Mouse (Mus musculus): Measurements from ENCODE around the gene Ddr2. TPM values are rescaled to one million over a fixed set of nuclear protein-coding genes. Genes with fewer than 3 reads are reported as not detected.

Ddr2 gene
- 85.2 and 94.0 TPM in 2 replicates for polyA plus RNA-seq (2014; fragmentation: Nextera tagmentation; extraction: Ambion mirVana)

GRCm38 (mm10) chr1:170110516-170111332, at the start of gene Ddr2:
Ddr2 (minus strand) TSS chr1:170110762.
- DNase-seq (ENCODE audit: low spot score): peak; percentile 97
- 21% methylated on average over 17 of the region's 17 CpGs for WGBS

DNA sequence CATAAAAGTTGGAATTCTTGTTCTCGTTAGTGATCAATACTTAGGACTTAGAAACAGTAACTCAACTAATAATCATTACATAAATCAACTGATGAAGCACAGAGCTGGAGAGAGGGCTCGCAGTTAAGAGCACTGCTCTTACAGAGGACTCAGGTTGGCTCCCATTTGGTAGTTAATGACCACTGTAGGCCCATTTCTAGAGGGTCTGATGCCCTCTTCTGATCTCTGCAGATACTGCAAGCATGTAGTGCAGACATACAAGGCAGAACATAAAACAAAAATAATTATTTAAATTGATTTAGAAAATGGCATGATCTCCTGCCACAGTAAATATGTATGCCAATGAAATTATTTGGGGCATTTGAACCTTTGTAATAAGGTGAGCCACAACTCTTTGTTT, 49.1 kb upstream of the Ddr2 start:
- ATAC-seq (ENCODE audit: low read depth) (no peak), DNase-seq (ENCODE audit: low spot score) (no peak)
- Histone ChIP-seq H3K4me2 (ENCODE audit: low read depth, low read length) (no peak overlapping the region), H3K9me3 (ENCODE audit: control insufficient read depth, low read length) (no peaks in the 10 kb centered on the region), H3K27ac (replicated peaks; ENCODE audit: low read depth, low read length) (no peak overlapping the region), H3K4me1 (ENCODE audit: control insufficient read depth, insufficient read depth, low read length) (no peaks in the 10 kb centered on the region), H3K27me3 (replicated peaks; ENCODE audit: control insufficient read depth, insufficient read depth, low read length) (no peaks in the 10 kb centered on the region), H3K36me3 (ENCODE audit: control insufficient read depth, insufficient read depth, low read length) (peaks cover 55% of the 10 kb centered on the region), H3K9ac (ENCODE audit: low read depth, low read length) (no peak overlapping the region), H3K4me3 (ENCODE audit: low read depth, low read length) (no peak overlapping the region)
- WGBS: 86% methylated on average over 2 of the region's 2 CpGs

More at GRCm38 (mm10) chr1:170110516-170111332, at the start of gene Ddr2:
- H3K4me1 ChIP-seq (ENCODE audit: control insufficient read depth, insufficient read depth, low read length): peaks cover 31% of the 10 kb centered on the region
- H3K4me3 ChIP-seq (ENCODE audit: low read depth, low read length): peak within 1 kb of the TSS; percentile 56
- no peaks in the 10 kb centered on the region for H3K27me3 ChIP-seq (replicated peaks; ENCODE audit: control insufficient read depth, insufficient read depth, low read length)
- H3K36me3 ChIP-seq (ENCODE audit: control insufficient read depth, insufficient read depth, low read length): no peaks in the 10 kb centered on the region
- peak within 1 kb of the TSS; percentile 73 for H3K9ac ChIP-seq (ENCODE audit: low read depth, low read length)
- peak within 1 kb of the TSS; percentile 99 for H3K27ac ChIP-seq (replicated peaks; ENCODE audit: low read depth, low read length)
- peak; percentile 92 for ATAC-seq (ENCODE audit: low read depth)
- H3K9me3 ChIP-seq (ENCODE audit: control insufficient read depth, low read length): no peaks in the 10 kb centered on the region
- H3K4me2 ChIP-seq (ENCODE audit: low read depth, low read length): peak within 1 kb of the TSS; percentile 70

DNA sequence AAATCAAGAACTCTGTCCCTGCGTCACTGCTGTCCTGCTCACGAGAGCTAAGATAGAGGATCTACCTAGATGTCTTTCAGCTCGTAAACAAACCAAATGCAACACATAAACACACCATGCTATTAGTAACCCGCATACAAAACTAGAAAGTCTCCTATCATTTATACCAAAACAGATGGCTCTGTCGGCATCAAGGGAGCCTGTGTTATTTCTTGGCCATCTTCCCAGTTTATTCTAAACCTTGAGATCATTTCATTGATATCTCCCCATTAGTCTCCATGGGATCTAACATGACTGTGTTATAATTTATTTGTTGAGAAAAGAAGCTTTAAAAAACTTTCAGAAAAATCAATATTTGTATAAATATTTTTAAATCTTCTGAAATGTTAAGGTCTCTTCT, 45.2 kb upstream of the Ddr2 start:
- Histone ChIP-seq H3K27ac (replicated peaks; ENCODE audit: low read depth, low read length) (no peak overlapping the region), H3K36me3 (ENCODE audit: control insufficient read depth, insufficient read depth, low read length) (peaks cover 52% of the 10 kb centered on the region), H3K9ac (ENCODE audit: low read depth, low read length) (no peak overlapping the region), H3K4me1 (ENCODE audit: control insufficient read depth, insufficient read depth, low read length) (no peaks in the 10 kb centered on the region), H3K4me3 (ENCODE audit: low read depth, low read length) (no peak overlapping the region), H3K9me3 (ENCODE audit: control insufficient read depth, low read length) (no peaks in the 10 kb centered on the region), H3K27me3 (replicated peaks; ENCODE audit: control insufficient read depth, insufficient read depth, low read length) (no peaks in the 10 kb centered on the region), H3K4me2 (ENCODE audit: low read depth, low read length) (no peak overlapping the region)
- WGBS: 81% methylated on average over 5 of the region's 5 CpGs
- DNase-seq (ENCODE audit: low spot score) (no peak), ATAC-seq (ENCODE audit: low read depth) (no peak)

DNA sequence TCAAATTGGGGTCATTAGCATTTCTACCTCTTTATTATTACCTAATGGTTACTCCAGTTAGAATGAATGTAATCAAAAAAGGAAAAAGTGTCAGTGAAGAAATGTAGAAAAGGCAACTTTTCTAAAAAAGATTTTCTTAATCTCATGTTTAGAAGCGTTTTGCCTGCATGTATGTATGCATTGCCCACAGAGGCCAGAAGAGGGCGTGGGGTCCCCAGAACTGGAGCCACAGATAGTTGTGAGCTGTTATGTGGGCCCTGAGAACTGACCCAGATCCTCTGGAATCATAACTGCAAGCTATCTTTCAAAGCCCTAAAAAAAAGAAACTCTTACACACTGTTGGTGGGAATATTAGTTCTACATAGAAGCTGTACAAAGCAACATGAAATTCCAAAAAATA, 44.7 kb upstream of the Ddr2 start:
- DNase-seq (ENCODE audit: low spot score): no peak
- WGBS: 69% methylated on average over 2 of the region's 2 CpGs
- no peaks in the 10 kb centered on the region for H3K27me3 ChIP-seq (replicated peaks; ENCODE audit: control insufficient read depth, insufficient read depth, low read length)

GRCm38 (mm10) chr1:170153986-170154385, 43.4 kb upstream of the Ddr2 start:
- WGBS: 83% methylated on average over 8 of the region's 8 CpGs
- peaks cover 61% of the 10 kb centered on the region for H3K36me3 ChIP-seq (ENCODE audit: control insufficient read depth, insufficient read depth, low read length)

More for the DNA sequence above, 44.7 kb upstream of the Ddr2 start:
- peaks cover 56% of the 10 kb centered on the region for H3K36me3 ChIP-seq (ENCODE audit: control insufficient read depth, insufficient read depth, low read length)
- ATAC-seq (ENCODE audit: low read depth): no peak
- no peaks in the 10 kb centered on the region for H3K9me3 ChIP-seq (ENCODE audit: control insufficient read depth, low read length)
- no peaks in the 10 kb centered on the region for H3K4me1 ChIP-seq (ENCODE audit: control insufficient read depth, insufficient read depth, low read length)
- no peak overlapping the region for H3K4me3 ChIP-seq (ENCODE audit: low read depth, low read length)
- no peak overlapping the region for H3K4me2 ChIP-seq (ENCODE audit: low read depth, low read length)
- no peak overlapping the region for H3K27ac ChIP-seq (replicated peaks; ENCODE audit: low read depth, low read length)
- H3K9ac ChIP-seq (ENCODE audit: low read depth, low read length): no peak overlapping the region

DNA sequence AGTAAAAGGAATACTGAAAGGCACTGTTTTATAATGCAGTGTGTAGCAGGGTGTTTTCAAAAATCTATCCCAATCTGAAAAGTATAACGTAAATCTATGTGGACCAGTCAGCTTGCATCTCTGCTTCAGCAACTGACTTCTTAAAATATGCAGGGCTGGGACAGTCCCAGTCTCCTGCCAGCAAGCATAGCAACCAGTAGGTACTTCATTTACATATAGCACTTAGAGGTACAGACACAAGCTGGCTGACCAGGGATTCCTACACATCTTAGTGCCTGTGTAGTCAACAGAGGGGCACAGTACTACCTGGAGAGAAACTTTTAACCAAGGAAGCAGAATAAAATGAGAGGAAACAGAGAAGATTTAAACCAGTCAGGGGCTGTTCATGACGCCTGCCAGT, 42.0 kb upstream of the Ddr2 start:
- DNase-seq (ENCODE audit: low spot score) (no peak), ATAC-seq (ENCODE audit: low read depth) (no peak)
- peaks cover 3% of the 10 kb centered on the region; the same call in 1 of the 2 replicates for H3K4me1 ChIP-seq (ENCODE audit: control insufficient read depth, insufficient read depth, low read length)
- no peak overlapping the region for H3K27ac ChIP-seq (replicated peaks; ENCODE audit: low read depth, low read length)
- no peaks in the 10 kb centered on the region for H3K9me3 ChIP-seq (ENCODE audit: control insufficient read depth, low read length)
- H3K36me3 ChIP-seq (ENCODE audit: control insufficient read depth, insufficient read depth, low read length): peaks cover 61% of the 10 kb centered on the region
- no peak overlapping the region for H3K9ac ChIP-seq (ENCODE audit: low read depth, low read length)
- no peaks in the 10 kb centered on the region for H3K27me3 ChIP-seq (replicated peaks; ENCODE audit: control insufficient read depth, insufficient read depth, low read length)
- no peak overlapping the region for H3K4me2 ChIP-seq (ENCODE audit: low read depth, low read length)
- no peak overlapping the region for H3K4me3 ChIP-seq (ENCODE audit: low read depth, low read length)
- WGBS: 89% methylated on average over 2 of the region's 2 CpGs

More at GRCm38 (mm10) chr1:170153986-170154385, 43.4 kb upstream of the Ddr2 start:
- Histone ChIP-seq H3K27me3 (replicated peaks; ENCODE audit: control insufficient read depth, insufficient read depth, low read length) (no peaks in the 10 kb centered on the region), H3K27ac (replicated peaks; ENCODE audit: low read depth, low read length) (no peak overlapping the region), H3K9me3 (ENCODE audit: control insufficient read depth, low read length) (no peaks in the 10 kb centered on the region), H3K4me2 (ENCODE audit: low read depth, low read length) (no peak overlapping the region), H3K4me3 (ENCODE audit: low read depth, low read length) (no peak overlapping the region), H3K9ac (ENCODE audit: low read depth, low read length) (no peak overlapping the region), H3K4me1 (ENCODE audit: control insufficient read depth, insufficient read depth, low read length) (no peaks in the 10 kb centered on the region)
- ATAC-seq (ENCODE audit: low read depth) (no peak), DNase-seq (ENCODE audit: low spot score) (no peak)

GRCm38 (mm10) chr1:170150870-170151269, 40.3 kb upstream of the Ddr2 start:
- Histone ChIP-seq H3K4me1 (ENCODE audit: control insufficient read depth, insufficient read depth, low read length) (peaks cover 4% of the 10 kb centered on the region; the same call in 1 of the 2 replicates), H3K9me3 (ENCODE audit: control insufficient read depth, low read length) (no peaks in the 10 kb centered on the region), H3K27me3 (replicated peaks; ENCODE audit: control insufficient read depth, insufficient read depth, low read length) (no peaks in the 10 kb centered on the region), H3K9ac (ENCODE audit: low read depth, low read length) (no peak overlapping the region), H3K27ac (replicated peaks; ENCODE audit: low read depth, low read length) (no peak overlapping the region), H3K4me3 (ENCODE audit: low read depth, low read length) (no peak overlapping the region), H3K36me3 (ENCODE audit: control insufficient read depth, insufficient read depth, low read length) (peaks cover 61% of the 10 kb centered on the region), H3K4me2 (ENCODE audit: low read depth, low read length) (no peak overlapping the region)
- WGBS: 81% methylated on average over 6 of the region's 6 CpGs
- DNase-seq (ENCODE audit: low spot score): no peak
- ATAC-seq (ENCODE audit: low read depth): no peak

GRCm38 (mm10) chr1:170149756-170150155, 39.2 kb upstream of the Ddr2 start:
- Histone ChIP-seq H3K36me3 (ENCODE audit: control insufficient read depth, insufficient read depth, low read length) (peaks cover 63% of the 10 kb centered on the region), H3K27ac (replicated peaks; ENCODE audit: low read depth, low read length) (no peak overlapping the region), H3K27me3 (replicated peaks; ENCODE audit: control insufficient read depth, insufficient read depth, low read length) (no peaks in the 10 kb centered on the region), H3K4me2 (ENCODE audit: low read depth, low read length) (no peak overlapping the region), H3K4me1 (ENCODE audit: control insufficient read depth, insufficient read depth, low read length) (peaks cover 4% of the 10 kb centered on the region; the same call in 1 of the 2 replicates), H3K4me3 (ENCODE audit: low read depth, low read length) (no peak overlapping the region), H3K9ac (ENCODE audit: low read depth, low read length) (no peak overlapping the region), H3K9me3 (ENCODE audit: control insufficient read depth, low read length) (no peaks in the 10 kb centered on the region)
- DNase-seq (ENCODE audit: low spot score) (no peak), ATAC-seq (ENCODE audit: low read depth) (no peak)
- WGBS: 87% methylated on average over 4 of the region's 4 CpGs

- Histone ChIP-seq H3K4me2 (ENCODE audit: low read depth, low read length) (no peak overlapping the region), H3K27me3 (replicated peaks; ENCODE audit: control insufficient read depth, insufficient read depth, low read length) (no peaks in the 10 kb centered on the region), H3K4me1 (ENCODE audit: control insufficient read depth, insufficient read depth, low read length) (peaks cover 4% of the 10 kb centered on the region; the same call in 1 of the 2 replicates), H3K36me3 (ENCODE audit: control insufficient read depth, insufficient read depth, low read length) (peaks cover 63% of the 10 kb centered on the region), H3K9ac (ENCODE audit: low read depth, low read length) (no peak overlapping the region), H3K9me3 (ENCODE audit: control insufficient read depth, low read length) (no peaks in the 10 kb centered on the region), H3K4me3 (ENCODE audit: low read depth, low read length) (no peak overlapping the region), H3K27ac (replicated peaks; ENCODE audit: low read depth, low read length) (no peak overlapping the region)
- no peak for DNase-seq (ENCODE audit: low spot score)
- 86% methylated on average over 6 of the region's 6 CpGs for WGBS
- no peak for ATAC-seq (ENCODE audit: low read depth)
Measured at GRCm38 (mm10) chr1:170148536-170148935, 38.0 kb upstream of the Ddr2 start.
